Mouse (Mus musculus) limb, embryonic 11.5 days (tissue): ENCODE measurements around the gene Gm13283. TPM values are rescaled to one million over a fixed set of nuclear protein-coding genes. Genes with fewer than 3 reads are reported as not detected.
"Not testable (repeated sequence)": the region's sequence is repeated elsewhere in the genome, so short reads cannot be mapped to it uniquely, and the experiment has no call there.

Source experiments
- ATAC-seq: fragments of 200-750 bp; cut with Nextera tagmentation; 2 replicates; pipeline ENCODE4 v1.8.0; 2017; ENCODE audit warnings: low read depth; ENCODE audit not compliant: insufficient number of reproducible peaks, low FRiP score, low TSS enrichment
- DNase-seq: peaks from one replicate; pipeline ENCODE4 v3.0.0-alpha.2; 2015; ENCODE audit warnings: low spot score
- H3K27ac ChIP-seq: fragments of 300-500 bp; sonication (generic); replicated peaks from 2 replicates; pipeline ENCODE4 v1.5.1; 2014; ENCODE audit warnings: low read depth, mild to moderate bottlenecking, low read length
- H3K27me3 ChIP-seq: fragments of 300-500 bp; sonication (generic); 2 replicates; pipeline ENCODE4 v1.6.1; 2014; ENCODE audit warnings: mild to moderate bottlenecking, low read length, mixed read lengths; ENCODE audit not compliant: control insufficient read depth, insufficient read depth
- H3K36me3 ChIP-seq: fragments of 300-500 bp; sonication (generic); 2 replicates; pipeline ENCODE4 v1.6.1; 2014; ENCODE audit warnings: mild to moderate bottlenecking, low read length, moderate library complexity, mixed read lengths; ENCODE audit not compliant: control insufficient read depth, insufficient read depth
- H3K4me1 ChIP-seq: fragments of 300-500 bp; sonication (generic); 2 replicates; pipeline ENCODE4 v1.6.1; 2014; ENCODE audit warnings: low read length, mixed read lengths; ENCODE audit not compliant: control insufficient read depth, insufficient read depth
- H3K4me2 ChIP-seq: fragments of 300-500 bp; sonication (generic); 2 replicates; pipeline ENCODE4 v1.6.1; 2014; ENCODE audit warnings: low read depth, mild to moderate bottlenecking, moderate library complexity; ENCODE audit not compliant: severe bottlenecking
- H3K4me3 ChIP-seq: fragments of 300-500 bp; sonication (generic); 2 replicates; pipeline ENCODE4 v1.5.1; 2014; ENCODE audit warnings: low read depth, low read length
- H3K9ac ChIP-seq: fragments of 300-500 bp; sonication (generic); 2 replicates; pipeline ENCODE4 v1.6.1; 2014; ENCODE audit warnings: mild to moderate bottlenecking, low read length
- H3K9me3 ChIP-seq: fragments of 300-500 bp; sonication (generic); 2 replicates; pipeline ENCODE4 v1.6.1; 2016; ENCODE audit warnings: low read length; ENCODE audit not compliant: control insufficient read depth
- WGBS: fragments of 180-500 bp; shearing (Covaris S2); extraction: QIAGEN DNeasy Blood & Tissue Kit; methylation state at CpG from one replicate; pipeline ENCODE4 v1.1.7; 2014; 5-methylcytosine and 5-hydroxymethylcytosine counted together
- polyA plus RNA-seq: library from polyadenylated mRNA; unstranded; fragments of >200 nt; fragmentation: Nextera tagmentation; extraction: Ambion mirVana; gene quantifications from 2 replicates; pipeline ENCODE4 v1.2.1, GENCODE M21; 2014

Gene Gm13283
- polyA plus RNA-seq, 1 experiment from 2014 or later = 0.13 TPM

DNA sequence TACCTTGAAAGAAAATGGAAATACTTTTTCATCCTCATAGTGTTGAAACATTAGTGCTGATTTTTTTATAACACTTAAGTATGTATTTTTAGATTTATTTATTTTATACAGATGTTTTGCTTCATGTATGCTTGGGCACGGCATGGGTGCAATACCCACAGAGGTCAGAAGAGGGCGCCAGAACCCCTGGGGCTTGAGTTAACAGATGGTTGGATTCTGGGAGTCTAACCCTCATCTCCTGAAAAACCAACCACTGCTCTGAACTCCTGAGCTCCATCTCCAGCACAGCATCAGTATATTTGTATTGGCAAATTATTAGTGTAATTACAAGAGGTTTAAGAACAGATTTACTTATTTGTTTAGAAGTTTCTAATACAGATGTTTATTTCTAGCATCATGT lies 21.4 kb upstream of the Gm13283 start:
- no peak overlapping the region for H3K27ac ChIP-seq
- H3K4me2 ChIP-seq = no peak overlapping the region
- 5% methylated on average over 2 of the region's 2 CpGs for whole genome bisulfite sequencing
- H3K27me3 ChIP-seq = no peaks in the 10 kb centered on the region
- no peak overlapping the region for H3K4me3 ChIP-seq
- H3K9ac ChIP-seq = no peak overlapping the region
- peak; percentile 89 for DNase-seq
- H3K4me1 ChIP-seq = no peaks in the 10 kb centered on the region
- no peak for ATAC-seq
- H3K36me3 ChIP-seq = no peaks in the 10 kb centered on the region
- H3K9me3 ChIP-seq = no peaks in the 10 kb centered on the region

DNA sequence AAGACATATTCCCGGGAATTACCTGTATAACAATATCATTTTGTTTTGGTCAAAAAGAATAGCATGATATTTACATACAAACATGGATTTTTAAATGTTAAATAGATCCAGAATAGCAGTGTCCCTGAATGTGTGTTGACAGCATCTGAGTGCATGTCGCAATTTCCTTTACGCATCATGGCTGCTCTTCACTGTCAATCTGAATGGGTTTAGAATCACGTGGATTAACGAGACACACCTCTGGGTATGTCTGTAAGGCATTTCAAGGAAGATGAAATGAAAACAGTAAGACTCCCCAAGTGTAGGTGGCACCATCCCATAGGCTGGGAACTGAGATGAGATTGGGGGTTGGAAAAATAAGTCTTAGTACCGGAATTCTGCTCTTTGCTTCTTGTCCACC lies 20.9 kb upstream of the Gm13283 start:
- no peak overlapping the region for H3K27ac ChIP-seq
- H3K36me3 ChIP-seq = no peaks in the 10 kb centered on the region
- H3K9me3 ChIP-seq = no peaks in the 10 kb centered on the region
- H3K4me1 ChIP-seq = no peaks in the 10 kb centered on the region
- ATAC-seq (no peak), DNase-seq (no peak)
- no peak overlapping the region for H3K9ac ChIP-seq
- no peaks in the 10 kb centered on the region for H3K27me3 ChIP-seq
- no peak overlapping the region for H3K4me2 ChIP-seq
- 85% methylated on average over 6 of the region's 6 CpGs for WGBS
- no peak overlapping the region for H3K4me3 ChIP-seq

DNA sequence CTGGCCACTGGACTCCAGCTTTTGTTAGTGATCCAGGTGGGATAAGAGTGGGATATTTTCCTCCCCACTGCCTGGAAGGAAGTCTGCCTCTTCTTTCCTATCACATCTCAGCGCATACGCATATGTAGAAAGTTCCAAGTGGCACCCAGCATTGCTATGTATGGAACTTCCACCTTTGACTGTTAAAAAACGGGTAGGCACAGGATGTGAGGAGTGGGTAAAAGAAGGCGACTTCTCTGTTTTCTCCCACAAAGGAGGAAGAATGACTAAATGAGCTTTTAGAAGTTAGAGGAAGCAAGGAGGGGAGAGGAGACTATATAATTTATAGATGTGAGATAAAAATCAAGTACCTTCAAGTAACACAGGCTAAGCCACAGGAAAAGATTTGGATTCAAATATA lies 18.5 kb upstream of the Gm13283 start:
- 95% methylated on average over 4 of the region's 4 CpGs for WGBS
- ATAC-seq (no peak), DNase-seq (no peak)
- Histone ChIP-seq H3K27ac (no peak overlapping the region), H3K36me3 (no peaks in the 10 kb centered on the region), H3K27me3 (no peaks in the 10 kb centered on the region), H3K4me1 (no peaks in the 10 kb centered on the region), H3K9me3 (no peaks in the 10 kb centered on the region), H3K4me2 (no peak overlapping the region), H3K4me3 (no peak overlapping the region), H3K9ac (no peak overlapping the region)

DNA sequence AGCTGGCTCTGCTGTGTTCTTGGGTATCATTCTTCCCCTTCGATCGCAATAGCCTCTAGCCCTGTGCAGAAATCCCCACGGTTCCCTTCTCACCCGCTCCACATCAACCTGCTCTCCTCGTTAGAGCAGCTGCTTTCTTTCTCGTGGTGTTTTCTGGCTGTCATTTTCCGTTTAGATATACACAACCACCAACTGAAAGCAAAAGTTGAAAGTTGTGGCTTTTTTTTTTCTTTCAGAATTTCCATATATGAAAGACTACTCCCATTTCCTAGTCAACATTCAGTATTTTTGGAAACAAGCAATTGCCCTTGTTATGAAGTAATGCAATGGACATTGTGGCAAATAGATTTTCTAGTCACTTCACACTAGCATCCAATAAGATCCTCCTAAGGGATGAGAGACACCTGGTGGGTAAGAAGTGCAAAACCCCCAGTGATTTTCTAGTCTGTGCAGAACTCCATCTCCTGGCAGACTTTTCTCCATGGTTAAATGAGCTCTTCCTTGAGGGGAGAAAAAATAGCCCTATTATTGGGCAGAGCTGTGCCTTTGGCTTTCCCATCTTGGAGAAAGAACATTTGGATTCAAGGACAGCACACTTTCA lies 17.0 kb upstream of the Gm13283 start:
- Histone ChIP-seq H3K9me3 (no peaks in the 10 kb centered on the region), H3K36me3 (no peaks in the 10 kb centered on the region), H3K9ac (no peak overlapping the region), H3K4me3 (no peak overlapping the region), H3K27me3 (no peaks in the 10 kb centered on the region), H3K4me1 (no peaks in the 10 kb centered on the region), H3K27ac (no peak overlapping the region), H3K4me2 (no peak overlapping the region)
- WGBS = 72% methylated on average over 7 of the region's 7 CpGs
- ATAC-seq (no peak), DNase-seq (no peak)

DNA sequence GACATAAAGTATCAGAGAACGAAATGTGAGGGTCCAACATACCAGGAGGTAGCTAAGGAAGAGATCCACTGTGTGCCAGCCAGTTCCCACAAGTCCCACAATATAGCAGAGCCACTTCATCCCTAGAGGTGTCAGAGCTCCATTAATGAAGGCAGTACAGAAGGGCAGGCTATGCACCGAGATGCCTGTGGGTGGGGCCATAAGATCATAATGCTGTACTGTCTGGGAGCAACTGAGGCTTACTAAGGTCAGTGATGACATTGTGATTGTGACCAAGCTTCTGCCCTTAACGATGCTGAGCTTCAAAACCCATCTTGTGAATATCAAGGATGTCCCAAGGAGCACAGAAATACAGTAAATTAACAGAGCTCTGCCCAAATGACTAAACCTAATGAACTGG lies 15.7 kb upstream of the Gm13283 start:
- no peaks in the 10 kb centered on the region for H3K36me3 ChIP-seq
- ATAC-seq (no peak), DNase-seq (no peak)
- H3K4me1 ChIP-seq = no peaks in the 10 kb centered on the region
- no peak overlapping the region for H3K27ac ChIP-seq
- no peak overlapping the region for H3K4me2 ChIP-seq
- WGBS = 80% methylated on average over 3 of the region's 3 CpGs
- H3K4me3 ChIP-seq = no peak overlapping the region
- no peak overlapping the region for H3K9ac ChIP-seq
- H3K9me3 ChIP-seq = no peaks in the 10 kb centered on the region
- H3K27me3 ChIP-seq = no peaks in the 10 kb centered on the region

DNA sequence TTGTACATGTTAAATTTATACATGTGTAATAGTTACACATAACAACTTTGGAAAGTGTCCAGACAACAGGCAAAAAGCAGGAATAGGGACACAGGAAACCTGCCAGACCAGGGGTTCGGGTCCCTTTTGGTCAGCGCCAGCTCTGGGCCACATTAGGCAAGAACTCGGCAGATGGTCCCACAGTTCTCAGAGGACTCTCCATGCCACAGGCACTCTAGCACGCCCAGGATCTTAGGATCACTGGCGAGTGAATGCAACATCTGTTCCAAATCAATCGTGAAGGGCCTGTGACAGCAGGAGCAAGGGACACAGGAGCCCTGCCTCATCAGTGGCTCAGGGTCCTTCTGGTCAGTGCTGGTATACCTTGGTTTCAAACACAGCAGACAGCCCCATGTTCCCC lies 10.0 kb upstream of the Gm13283 start:
- 29% methylated on average over 6 of the region's 6 CpGs for WGBS
- no peaks in the 10 kb centered on the region for H3K9me3 ChIP-seq
- H3K4me3 ChIP-seq = no peak overlapping the region
- H3K4me1 ChIP-seq = no peaks in the 10 kb centered on the region
- H3K27ac ChIP-seq = no peak overlapping the region
- H3K9ac ChIP-seq = no peak overlapping the region
- no peaks in the 10 kb centered on the region for H3K36me3 ChIP-seq
- ATAC-seq = no peak
- DNase-seq = no peak
- no peak overlapping the region for H3K4me2 ChIP-seq
- no peaks in the 10 kb centered on the region for H3K27me3 ChIP-seq

DNA sequence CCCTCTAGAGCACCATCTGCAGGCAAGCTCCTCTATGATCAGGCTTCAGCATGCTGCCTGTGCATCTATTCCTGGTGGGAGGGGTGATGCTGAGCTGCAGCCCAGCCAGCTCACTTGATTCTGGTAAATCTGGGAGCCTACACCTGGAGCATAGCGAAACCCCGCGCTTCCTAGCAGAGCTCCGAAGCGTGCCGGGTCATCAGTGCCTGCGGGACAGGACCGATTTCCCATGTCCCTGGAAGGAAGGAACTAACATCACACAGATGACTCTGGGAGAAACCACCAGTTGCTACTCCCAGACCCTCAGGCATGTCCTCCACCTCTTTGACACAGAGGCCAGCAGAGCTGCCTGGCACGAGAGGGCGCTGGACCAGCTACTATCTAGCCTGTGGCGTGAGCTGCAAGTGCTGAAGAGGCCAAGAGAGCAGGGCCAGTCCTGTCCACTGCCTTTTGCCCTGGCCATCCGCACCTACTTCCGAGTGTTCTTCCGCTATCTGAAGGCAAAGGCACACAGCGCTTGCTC lies 5.0 kb upstream of the Gm13283 start, which contains the start of gene Gm13271:
Gene Gm13271 (plus strand): TSS at position 51 of the 523 bp plus-strand sequence.
- H3K4me3 ChIP-seq, ATAC-seq, DNase-seq, H3K9me3 ChIP-seq, H3K4me2 ChIP-seq, H3K9ac ChIP-seq, H3K27ac ChIP-seq, H3K4me1 ChIP-seq, H3K27me3 ChIP-seq, H3K36me3 ChIP-seq: not testable (repeated sequence)
- 74% methylated on average over 14 of the region's 15 CpGs for WGBS

DNA sequence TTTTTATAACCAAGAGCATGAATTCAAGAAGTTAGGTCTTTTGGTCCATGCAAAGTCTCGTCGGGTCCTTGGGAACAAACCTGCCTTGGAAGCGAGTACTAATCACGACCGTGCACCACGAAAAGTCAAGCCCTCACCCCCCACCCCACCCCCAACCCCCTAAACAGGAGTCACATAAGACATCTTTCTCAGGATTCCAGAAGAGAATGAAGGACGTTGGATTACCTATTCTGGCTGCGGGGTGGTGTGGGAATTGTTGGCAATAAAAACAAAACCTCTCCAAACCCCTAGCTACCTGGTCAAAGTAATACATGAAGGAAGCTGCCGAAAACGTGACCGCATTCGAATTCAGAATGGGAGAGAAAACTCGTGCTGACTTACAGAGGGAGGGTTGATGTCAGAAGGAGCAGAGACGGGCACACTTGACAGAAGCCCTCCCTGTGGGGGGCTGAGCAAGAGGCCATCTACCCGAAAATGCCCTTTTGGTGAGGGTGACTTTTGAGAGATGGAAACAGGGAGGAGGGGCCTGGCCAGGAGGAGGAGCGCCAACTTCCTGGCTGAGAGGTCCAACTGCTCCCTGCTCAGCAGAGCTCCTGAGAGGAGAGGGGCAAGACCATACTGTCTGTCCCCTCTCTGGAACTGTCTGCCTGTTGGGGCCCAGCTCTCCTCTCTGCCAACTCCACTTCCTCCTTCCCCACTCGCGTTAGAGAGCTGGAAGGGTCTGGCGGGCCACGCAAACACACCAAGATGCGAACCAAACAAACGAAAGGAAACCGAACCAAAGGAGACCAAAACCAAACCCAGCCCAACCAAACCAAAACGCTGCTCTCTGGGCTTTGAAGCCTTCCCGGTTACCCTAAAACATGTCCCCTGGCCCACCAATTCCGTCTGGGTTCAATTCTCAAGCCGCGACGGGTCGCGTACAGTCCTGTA lies 3.1 kb upstream of the Gm13283 start:
- not testable (repeated sequence) for ATAC-seq, H3K4me1 ChIP-seq, H3K27me3 ChIP-seq, H3K9me3 ChIP-seq, H3K36me3 ChIP-seq
- peak; percentile 58 for DNase-seq
- Histone ChIP-seq H3K4me2 (peak overlapping the region; percentile 61), H3K9ac (peak overlapping the region; percentile 60), H3K4me3 (peak overlapping the region; percentile 37), H3K27ac (peak overlapping the region; percentile 77)
- WGBS = 14% methylated on average over 28 of the region's 31 CpGs
